Mouse (Mus musculus): ENCODE results near the gene Srp54c.
"Not testable (repeated sequence)": the region's sequence is repeated elsewhere in the genome, so short reads cannot be mapped to it uniquely, and the experiment has no call there.

Gene Srp54c

GRCm38 (mm10) chr12:55229626-55230519 is at the start of gene Srp54c:
Srp54c (plus strand) TSS chr12:55230168.
- DNase-seq (ENCODE audit: low read depth), result not testable (repeated sequence)

- DNase-seq (ENCODE audit: low read depth), result not testable (repeated sequence)
These were observed 42.3 kb upstream of the Srp54c start for GRCm38 (mm10) chr12:55187686-55188085.

DNA sequence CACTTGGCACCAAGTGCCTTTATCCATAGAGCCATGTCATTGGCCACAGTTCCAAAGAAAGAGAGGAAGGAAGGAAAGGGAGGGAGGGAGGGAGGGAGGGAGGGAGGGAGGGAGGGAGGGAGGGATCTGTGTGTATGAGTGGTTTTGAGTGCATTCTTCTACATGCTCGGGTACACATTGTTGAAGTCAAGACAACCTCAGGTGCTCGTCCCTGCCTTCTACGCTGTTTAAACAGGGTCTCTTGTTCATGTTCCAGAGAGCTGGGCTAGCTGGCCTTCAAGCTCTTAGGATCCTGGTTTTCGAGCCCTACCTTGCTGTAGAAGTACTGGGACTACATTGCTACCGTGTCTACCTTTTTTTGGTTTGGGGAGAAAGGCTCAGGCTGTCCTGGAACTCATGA is 40.8 kb upstream of the Srp54c start:
- not testable (repeated sequence) for DNase-seq (ENCODE audit: low read depth)

DNA sequence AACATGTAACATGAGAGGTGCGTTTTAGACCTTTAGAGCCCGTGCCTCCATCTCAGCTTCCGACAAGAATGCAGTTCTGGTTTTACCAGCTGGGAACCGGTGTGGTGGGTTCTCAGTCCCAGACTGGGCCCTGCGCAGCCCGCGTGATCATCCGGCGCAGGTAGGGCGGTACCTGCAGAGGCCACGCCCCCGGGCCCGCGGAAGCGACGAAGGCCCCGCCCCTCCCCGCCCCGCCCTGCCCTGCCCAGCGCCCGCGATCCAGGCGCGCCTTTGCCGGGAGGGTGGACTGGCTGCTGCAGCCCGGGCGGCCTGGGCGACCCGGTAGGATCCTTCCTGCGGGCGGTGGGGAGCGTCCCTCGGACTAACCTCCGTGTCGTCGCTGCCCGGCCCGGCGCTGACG is 30.7 kb upstream of the Srp54c start, which contains the start of gene 1700047I17Rik2:
Gene 1700047I17Rik2, plus strand, starts transcription at position 287 of the 400 bp plus-strand sequence.
- DNase-seq (ENCODE audit: low read depth), result not testable (repeated sequence)

- not testable (repeated sequence) for DNase-seq (ENCODE audit: low read depth)
These were observed 30.2 kb upstream of the Srp54c start for GRCm38 (mm10) chr12:55199799-55200198.

GRCm38 (mm10) chr12:55212944-55213343 is 17.0 kb upstream of the Srp54c start:
- not testable (repeated sequence) for DNase-seq (ENCODE audit: low read depth)

DNA sequence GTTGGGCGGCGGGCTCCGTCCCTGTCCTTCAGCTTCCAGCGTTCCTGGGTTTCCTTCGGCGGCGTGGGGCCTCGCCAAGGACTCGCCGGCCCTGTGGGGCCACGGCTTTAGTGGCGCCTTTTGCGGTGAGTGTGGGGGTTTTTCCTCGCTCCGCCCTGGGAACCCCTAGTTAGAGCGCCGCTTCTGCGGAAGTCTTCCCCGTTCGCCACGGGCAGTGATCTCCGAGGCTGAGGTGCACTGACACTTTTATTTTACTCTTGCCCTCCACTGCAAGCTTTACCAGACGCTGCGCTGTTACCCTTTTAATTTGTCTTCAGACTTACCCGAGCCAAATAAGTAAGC is 523 bp downstream of the Srp54c start:
- not testable (repeated sequence) for DNase-seq (ENCODE audit: low read depth)

DNA sequence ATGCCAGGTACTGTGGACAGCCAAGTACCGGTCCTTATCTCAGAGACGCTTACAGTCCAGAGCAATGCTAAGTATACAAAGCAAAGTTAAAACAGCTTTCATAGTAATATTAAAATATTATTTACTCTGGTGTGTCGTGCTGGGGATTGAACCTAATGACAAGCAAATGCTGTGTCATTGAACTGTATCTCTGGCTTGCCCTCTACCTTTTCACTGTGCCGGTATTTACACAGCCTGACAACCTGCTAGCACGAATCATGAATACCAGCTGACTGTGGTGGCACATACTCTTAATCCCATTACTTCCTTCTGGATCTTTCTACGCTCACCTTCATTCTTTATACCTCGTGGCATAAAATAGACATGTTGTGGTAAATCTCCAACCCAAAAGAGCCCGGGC is 12.3 kb downstream of the Srp54c start:
- not testable (repeated sequence) for DNase-seq (ENCODE audit: low read depth)

GRCm38 (mm10) chr12:55261950-55262349 is 32.0 kb downstream of the Srp54c start:
- not testable (repeated sequence) for DNase-seq (ENCODE audit: low read depth)

- not testable (repeated sequence) for DNase-seq (ENCODE audit: low read depth)
These were observed 33.4 kb downstream of the Srp54c start for GRCm38 (mm10) chr12:55263385-55263784.

DNA sequence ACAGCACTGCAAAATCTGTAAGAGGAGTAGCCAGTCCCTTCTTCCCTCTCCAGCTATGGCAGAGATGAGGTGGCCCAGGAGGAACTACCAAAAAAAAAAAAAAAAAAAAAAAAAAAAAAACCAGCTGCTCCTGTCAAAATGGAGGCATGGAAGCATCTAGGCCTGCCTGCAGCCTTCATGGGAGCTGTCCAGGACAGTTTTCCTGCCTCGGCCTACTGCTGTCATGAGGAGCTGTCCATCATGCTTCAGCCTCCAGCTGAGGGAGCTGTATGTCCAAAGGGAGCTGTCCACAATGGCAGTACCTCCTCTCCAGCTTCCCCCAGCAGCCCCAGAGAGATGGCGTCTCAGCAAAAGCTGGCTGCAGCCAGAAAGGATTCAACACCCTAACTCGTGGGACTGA is 42.3 kb downstream of the Srp54c start:
- DNase-seq (ENCODE audit: low read depth), result peak; percentile 20

- DNase-seq (ENCODE audit: low read depth), result not testable (repeated sequence)
These were observed 47.6 kb downstream of the Srp54c start for GRCm38 (mm10) chr12:55277583-55277982.

GRCm38 (mm10) chr12:55298112-55298511 is 68.1 kb downstream of the Srp54c start:
- no peak for DNase-seq (ENCODE audit: low read depth)

DNA sequence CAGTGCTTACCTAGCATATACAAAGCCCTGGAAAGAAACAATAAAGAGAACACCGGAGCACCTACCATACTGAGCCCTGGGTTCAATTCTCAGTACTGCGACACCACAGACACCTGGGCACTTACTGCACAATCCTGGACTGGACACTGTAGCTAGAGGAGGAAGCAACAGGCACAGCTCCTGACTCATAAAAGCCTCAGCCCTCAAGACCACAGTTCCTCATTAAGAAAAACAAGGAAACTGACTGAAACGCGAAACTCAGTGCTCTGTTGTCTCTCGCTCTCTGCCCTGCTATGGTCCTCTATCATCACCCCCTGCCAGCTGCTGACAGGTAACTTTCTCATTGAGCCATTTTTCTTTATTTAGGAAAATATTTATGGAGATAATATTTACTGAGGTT is 69.4 kb downstream of the Srp54c start, which contains the start of gene 1110008L16Rik:
Gene 1110008L16Rik, plus strand, starts transcription at position 242 of the 400 bp plus-strand sequence.
- DNase-seq (ENCODE audit: low read depth), result no peak

- DNase-seq (ENCODE audit: low read depth), result no peak
These were observed 70.9 kb downstream of the Srp54c start for GRCm38 (mm10) chr12:55300820-55301351.

- peak; percentile 43 for DNase-seq (ENCODE audit: low read depth)
These were observed 71.7 kb downstream of the Srp54c start for GRCm38 (mm10) chr12:55301472-55302300.

DNA sequence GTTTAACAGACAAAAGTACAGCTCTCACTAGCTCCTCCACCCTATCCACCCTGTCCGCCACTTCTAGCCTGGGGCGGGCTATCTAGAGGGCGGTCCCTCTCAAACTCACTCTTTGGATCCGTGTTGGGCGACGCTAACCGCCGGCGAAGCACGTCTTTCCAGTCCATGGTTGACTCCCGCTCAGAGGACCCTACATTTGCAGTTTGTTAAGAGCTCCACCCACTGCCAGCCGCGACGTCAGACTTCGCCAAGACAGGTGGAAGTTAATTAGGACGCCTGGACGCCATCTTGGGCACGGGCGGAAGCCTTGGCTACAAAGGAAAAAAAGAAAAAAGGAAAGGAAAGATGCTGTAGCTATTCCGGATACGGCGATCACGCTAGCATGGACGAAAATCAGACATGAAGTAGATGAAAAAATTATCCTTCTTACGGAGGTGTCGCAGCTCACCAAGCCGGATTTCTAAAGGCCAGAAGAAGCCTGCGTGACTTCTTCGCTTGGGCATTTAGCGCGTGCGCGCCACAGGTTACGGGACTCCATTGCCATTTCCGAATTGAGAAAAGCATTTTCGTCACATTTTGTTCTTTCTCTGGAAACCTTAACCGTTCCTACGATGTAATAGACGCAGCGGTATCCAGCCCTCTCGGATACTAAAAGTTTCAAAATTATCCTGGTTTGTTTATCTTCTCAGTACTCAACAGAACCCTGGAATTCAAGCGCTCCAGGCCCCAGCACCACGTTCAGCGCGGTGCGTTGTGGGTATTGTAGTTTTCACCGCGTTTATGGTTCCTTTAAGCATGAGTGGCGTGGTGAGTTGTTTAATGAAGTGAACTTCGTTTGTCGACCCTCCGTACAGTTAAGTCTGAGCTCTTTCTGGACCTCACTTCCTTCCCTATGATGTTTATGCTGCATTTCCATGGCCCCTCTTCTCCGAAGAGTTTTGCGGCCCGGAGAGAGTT is 72.8 kb downstream of the Srp54c start, which contains the start of gene Ppp2r3c:
Gene Ppp2r3c, minus strand, starts transcription at position 514 of the 957 bp plus-strand sequence.
- peak; percentile 96 for DNase-seq (ENCODE audit: low read depth)

- DNase-seq (ENCODE audit: low read depth), result no peak
These were observed 76.4 kb downstream of the Srp54c start for GRCm38 (mm10) chr12:55306371-55306770.

DNA sequence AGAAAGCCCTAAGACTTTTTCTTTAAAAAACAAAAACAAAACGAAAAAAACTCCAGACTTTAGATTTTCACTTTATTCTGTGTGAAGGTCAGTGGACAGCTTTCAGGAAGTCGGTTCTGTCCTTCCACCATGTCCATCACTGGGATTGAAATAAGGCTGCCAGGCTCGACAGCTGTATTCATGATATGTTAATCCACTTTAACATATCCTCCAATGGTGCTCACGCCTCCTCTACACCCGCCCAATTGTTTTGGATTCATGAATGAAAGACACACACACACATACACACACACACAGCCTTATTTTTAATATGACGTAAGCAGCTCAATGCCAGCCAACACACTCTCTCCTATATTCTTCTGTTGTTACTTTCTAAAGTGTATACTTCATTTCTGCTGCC is 77.6 kb downstream of the Srp54c start:
- DNase-seq (ENCODE audit: low read depth), result no peak

DNA sequence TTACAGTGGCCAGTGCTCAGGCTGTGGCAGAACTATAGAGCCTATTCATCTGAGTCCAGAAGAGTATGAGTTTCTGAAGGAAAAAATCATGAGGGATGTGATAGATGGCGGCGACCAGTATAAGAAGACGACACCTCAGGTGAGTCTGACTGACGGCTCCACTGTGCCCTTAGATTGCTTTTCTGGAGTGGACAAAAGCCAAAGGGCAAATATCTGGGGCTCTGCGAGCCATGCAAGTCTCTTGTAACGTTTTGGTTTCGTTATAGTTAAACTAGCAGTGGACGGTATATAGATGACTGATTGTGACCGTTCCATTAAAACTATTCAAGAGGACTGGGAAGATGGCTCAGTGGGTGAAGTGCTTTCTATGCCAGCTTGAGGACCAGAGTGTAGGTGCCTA is 78.8 kb downstream of the Srp54c start:
- DNase-seq (ENCODE audit: low read depth), result no peak

DNA sequence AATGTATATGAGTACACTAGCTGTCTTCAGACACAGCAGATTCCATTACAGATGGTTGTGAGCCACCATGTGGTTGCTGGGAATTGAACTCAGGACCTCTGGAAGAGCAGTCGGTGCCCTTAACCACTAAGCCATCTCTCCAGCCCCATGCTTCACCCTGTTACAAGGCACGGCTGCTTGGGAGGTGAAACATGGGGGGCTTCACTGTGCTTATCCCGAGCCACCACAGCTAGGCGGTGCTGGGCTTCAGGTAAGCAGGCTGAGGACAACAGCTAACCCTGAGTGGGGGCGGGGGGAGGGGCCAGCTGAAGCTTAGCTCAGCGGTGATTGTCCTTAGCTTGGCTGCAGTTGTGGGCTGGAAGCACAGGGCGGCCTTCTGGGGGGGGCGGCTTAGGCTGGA is 79.5 kb downstream of the Srp54c start:
- no peak for DNase-seq (ENCODE audit: low read depth)
